Mouse (Mus musculus): ENCODE data around the gene Zmynd10. TPM values are rescaled to one million over a fixed set of nuclear protein-coding genes. Genes with fewer than 3 reads are reported as not detected.

The Zmynd10 gene
- polyA plus RNA-seq, 1 experiment from 2014 or later, result 7.9 TPM

- no peak; the same call in 1 of the 2 replicates for TF ChIP-seq CTCF (IDR thresholded peaks at IDR 0.05; ENCODE audit: low read depth)
- Histone ChIP-seq H3K9ac (ENCODE audit: low read depth, low read length) (peak overlapping the region; percentile 74), H3K36me3 (ENCODE audit: insufficient read depth, low read length) (peaks cover 20% of the 10 kb centered on the region), H3K4me3 (replicated peaks; ENCODE audit: low read depth, low read length) (peak overlapping the region; percentile 74), H3K9me3 (replicated peaks; ENCODE audit: low read length) (no peaks in the 10 kb centered on the region), H3K27me3 (ENCODE audit: insufficient read depth, low read length) (no peaks in the 10 kb centered on the region), H3K4me1 (replicated peaks; ENCODE audit: insufficient read depth, low read length) (peaks cover 34% of the 10 kb centered on the region), H3K4me2 (ENCODE audit: low read length) (peak overlapping the region; percentile 78), H3K27ac (peak overlapping the region; percentile 95)
- peak; percentile 72 for ATAC-seq (replicated peaks; ENCODE audit: low FRiP score, low read depth)
- under 1% methylated on average over 41 of the region's 41 CpGs for WGBS
- DNase-seq (ENCODE audit: low spot score), result peak; percentile 94
Measured at GRCm38 (mm10) chr9:107568331-107569261, 21.5 kb downstream of the Zmynd10 start.

- 0% methylated on average over 23 of the region's 23 CpGs for WGBS
- TF ChIP-seq CTCF (IDR thresholded peaks at IDR 0.05; ENCODE audit: low read depth), result no peak
- H3K36me3 ChIP-seq (ENCODE audit: insufficient read depth, low read length), result peaks cover 21% of the 10 kb centered on the region
- DNase-seq (ENCODE audit: low spot score) (peak; percentile 43), ATAC-seq (replicated peaks; ENCODE audit: low FRiP score, low read depth) (peak; percentile 34)
- H3K27me3 ChIP-seq (ENCODE audit: insufficient read depth, low read length), result no peaks in the 10 kb centered on the region
- peak overlapping the region; percentile 74 for H3K4me3 ChIP-seq (replicated peaks; ENCODE audit: low read depth, low read length)
- peak overlapping the region; percentile 74 for H3K9ac ChIP-seq (ENCODE audit: low read depth, low read length)
- peak overlapping the region; percentile 95 for H3K27ac ChIP-seq
- H3K4me1 ChIP-seq (replicated peaks; ENCODE audit: insufficient read depth, low read length), result peaks cover 29% of the 10 kb centered on the region
- no peaks in the 10 kb centered on the region for H3K9me3 ChIP-seq (replicated peaks; ENCODE audit: low read length)
- H3K4me2 ChIP-seq (ENCODE audit: low read length), result peak overlapping the region; percentile 78
Measured at GRCm38 (mm10) chr9:107569270-107569669, 22.2 kb downstream of the Zmynd10 start.

GRCm38 (mm10) chr9:107570016-107570415 lies 22.9 kb downstream of the Zmynd10 start:
- peaks cover 29% of the 10 kb centered on the region for H3K4me1 ChIP-seq (replicated peaks; ENCODE audit: insufficient read depth, low read length)
- H3K4me2 ChIP-seq (ENCODE audit: low read length), result peak overlapping the region; percentile 78
- WGBS, result 31% methylated on average over 13 of the region's 13 CpGs

GRCm38 (mm10) chr9:107570845-107571244 lies 23.7 kb downstream of the Zmynd10 start:
- Histone ChIP-seq H3K9me3 (replicated peaks; ENCODE audit: low read length) (no peaks in the 10 kb centered on the region), H3K4me1 (replicated peaks; ENCODE audit: insufficient read depth, low read length) (peaks cover 29% of the 10 kb centered on the region), H3K27me3 (ENCODE audit: insufficient read depth, low read length) (no peaks in the 10 kb centered on the region), H3K36me3 (ENCODE audit: insufficient read depth, low read length) (peaks cover 25% of the 10 kb centered on the region), H3K9ac (ENCODE audit: low read depth, low read length) (no peak overlapping the region), H3K4me3 (replicated peaks; ENCODE audit: low read depth, low read length) (peak overlapping the region; percentile 74; the same call in 1 of the 2 replicates), H3K4me2 (ENCODE audit: low read length) (peak overlapping the region; percentile 78), H3K27ac (no peak overlapping the region)
- no peak for TF ChIP-seq CTCF (IDR thresholded peaks at IDR 0.05; ENCODE audit: low read depth)
- DNase-seq (ENCODE audit: low spot score), result no peak
- WGBS, result 84% methylated on average over 21 of the region's 21 CpGs
- no peak for ATAC-seq (replicated peaks; ENCODE audit: low FRiP score, low read depth)

More at GRCm38 (mm10) chr9:107570016-107570415, 22.9 kb downstream of the Zmynd10 start:
- no peaks in the 10 kb centered on the region for H3K9me3 ChIP-seq (replicated peaks; ENCODE audit: low read length)
- H3K27ac ChIP-seq, result peak overlapping the region; percentile 95
- H3K9ac ChIP-seq (ENCODE audit: low read depth, low read length), result peak overlapping the region; percentile 74
- peak overlapping the region; percentile 74 for H3K4me3 ChIP-seq (replicated peaks; ENCODE audit: low read depth, low read length)
- ATAC-seq (replicated peaks; ENCODE audit: low FRiP score, low read depth) (no peak), DNase-seq (ENCODE audit: low spot score) (no peak)
- no peak for TF ChIP-seq CTCF (IDR thresholded peaks at IDR 0.05; ENCODE audit: low read depth)
- no peaks in the 10 kb centered on the region for H3K27me3 ChIP-seq (ENCODE audit: insufficient read depth, low read length)
- H3K36me3 ChIP-seq (ENCODE audit: insufficient read depth, low read length), result peaks cover 25% of the 10 kb centered on the region

GRCm38 (mm10) chr9:107571534-107572326 lies 24.6 kb downstream of the Zmynd10 start:
- TF ChIP-seq CTCF (IDR thresholded peaks at IDR 0.05; ENCODE audit: low read depth), result no peak
- H3K4me3 ChIP-seq (replicated peaks; ENCODE audit: low read depth, low read length), result no peak overlapping the region
- H3K9ac ChIP-seq (ENCODE audit: low read depth, low read length), result no peak overlapping the region
- WGBS, result 90% methylated on average over 22 of the region's 22 CpGs
- ATAC-seq (replicated peaks; ENCODE audit: low FRiP score, low read depth) (no peak), DNase-seq (ENCODE audit: low spot score) (no peak)
- 0 out of 2 replicates have a peak overlapping the region, but pooled peaks have one; percentile 78 for H3K4me2 ChIP-seq (ENCODE audit: low read length)
- peaks cover 28% of the 10 kb centered on the region for H3K4me1 ChIP-seq (replicated peaks; ENCODE audit: insufficient read depth, low read length)
- no peaks in the 10 kb centered on the region for H3K9me3 ChIP-seq (replicated peaks; ENCODE audit: low read length)
- no peak overlapping the region for H3K27ac ChIP-seq
- no peaks in the 10 kb centered on the region for H3K27me3 ChIP-seq (ENCODE audit: insufficient read depth, low read length)
- peaks cover 25% of the 10 kb centered on the region for H3K36me3 ChIP-seq (ENCODE audit: insufficient read depth, low read length)

- DNase-seq (ENCODE audit: low spot score) (no peak), ATAC-seq (replicated peaks; ENCODE audit: low FRiP score, low read depth) (no peak)
- H3K4me1 ChIP-seq (replicated peaks; ENCODE audit: insufficient read depth, low read length), result peaks cover 30% of the 10 kb centered on the region
- H3K9ac ChIP-seq (ENCODE audit: low read depth, low read length), result no peak overlapping the region
- H3K36me3 ChIP-seq (ENCODE audit: insufficient read depth, low read length), result peaks cover 25% of the 10 kb centered on the region
- H3K4me2 ChIP-seq (ENCODE audit: low read length), result no peak overlapping the region
- no peak for TF ChIP-seq CTCF (IDR thresholded peaks at IDR 0.05; ENCODE audit: low read depth)
- H3K4me3 ChIP-seq (replicated peaks; ENCODE audit: low read depth, low read length), result no peak overlapping the region
- H3K9me3 ChIP-seq (replicated peaks; ENCODE audit: low read length), result no peaks in the 10 kb centered on the region
- H3K27me3 ChIP-seq (ENCODE audit: insufficient read depth, low read length), result no peaks in the 10 kb centered on the region
- 91% methylated on average over 2 of the region's 2 CpGs for WGBS
- H3K27ac ChIP-seq, result no peak overlapping the region
Measured at GRCm38 (mm10) chr9:107572327-107572662, 25.2 kb downstream of the Zmynd10 start.
